8 mouse cellular contexts compared by ENCODE assay signal in genomic region chr11:61504713-61505257, GRCm38 (mm10). TPM values are rescaled to one million over a fixed set of nuclear protein-coding genes. Genes with fewer than 3 reads are reported as not detected.
A peak's percentile ranks its signal among the peaks of the same experiment; 100 is the strongest.
DNase-seq lines count a peak whose midpoint lies in the region; ATAC-seq and TF ChIP-seq lines count a peak whose summit lies in the region.

TSS of gene B9d1 (plus strand) at chr11:61505144.

- H3K27me3 ChIP-seq in hindbrain, postnatal 0 days (ENCODE audit: insufficient read depth, low read length): no peaks in the 10 kb centered on the region

- H3K9me3 ChIP-seq in hindbrain, postnatal 0 days (ENCODE audit: low read length): no peaks in the 10 kb centered on the region

- TF ChIP-seq CTCF in gastrocnemius, adult 2 months (IDR thresholded peaks at IDR 0.05): peak; percentile 92
- TF ChIP-seq CTCF in hindbrain, postnatal 0 days (IDR thresholded peaks at IDR 0.05; ENCODE audit: low read depth): peak; percentile 99
- peak; percentile 91 for TF ChIP-seq CTCF in left cerebral cortex, adult 2 months (IDR thresholded peaks at IDR 0.05)

- peak within 1 kb of the TSS; percentile 63 for H3K9ac ChIP-seq in hindbrain, postnatal 0 days (replicated peaks; ENCODE audit: low read length)

- H3K4me3 ChIP-seq in gastrocnemius, adult 2 months: peak within 1 kb of the TSS; percentile 73
- H3K4me3 ChIP-seq in hindbrain, postnatal 0 days (ENCODE audit: low read length): peak within 1 kb of the TSS; percentile 69
- H3K4me3 ChIP-seq in left cerebral cortex, adult 2 months: peak within 1 kb of the TSS; percentile 90

- peak; percentile 98 for DNase-seq in ZHBTc4 (ENCODE audit: low read depth, low spot score)
- peak; percentile 94 for DNase-seq in gastrocnemius, adult 2 months
- peak; percentile 99 for DNase-seq in hindbrain, postnatal 0 days (ENCODE audit: low spot score)
- DNase-seq in left cerebral cortex, adult 2 months (ENCODE audit: extremely low spot score in 1 of 2, low spot score in 2 of 2): peak; percentile 96 to 97
- DNase-seq in right cerebral cortex, adult 2 months (ENCODE audit: low spot score in 2 of 2): peak; percentile 99
- peak; percentile 95 for DNase-seq in urinary bladder, postnatal 14 days (ENCODE audit: low spot score)

- intact Hi-C loops in gastrocnemius, adult 2 months (cut with DNase I): loop anchor here (5.0 kb wide), 1 partner anchor 87 kb away; no protein-coding TSS in a partner anchor
- intact Hi-C loops in left cerebral cortex, adult 2 months (cut with DNase I): loop anchor here (1.0 to 10.0 kb wide), 7 partner anchors 73 to 400 kb away; partner anchors contain the start of gene Epn2

- under 1% methylated on average over 39 of the region's 39 CpGs for WGBS in hindbrain, postnatal 0 days

- H3K27ac ChIP-seq in gastrocnemius, adult 2 months: peak within 1 kb of the TSS; percentile 98
- peak within 1 kb of the TSS; percentile 80 for H3K27ac ChIP-seq in hindbrain, postnatal 0 days
- peak within 1 kb of the TSS; percentile 97 for H3K27ac ChIP-seq in left cerebral cortex, adult 2 months

- peaks cover 12% of the 10 kb centered on the region; the same call in 1 of the 2 replicates for H3K4me1 ChIP-seq in hindbrain, postnatal 0 days (ENCODE audit: insufficient read depth, low read length)

- ATAC-seq in common myeloid progenitor, adult 5-6 weeks (replicated peaks; ENCODE audit: low read depth, poor library complexity, severe bottlenecking): peak; percentile 88
- ATAC-seq in hindbrain, postnatal 0 days: peak; percentile 94
- peak; percentile 95 for ATAC-seq in megakaryocyte, adult 5-6 weeks (ENCODE audit: poor library complexity, severe bottlenecking)

- H3K4me2 ChIP-seq in hindbrain, postnatal 0 days (ENCODE audit: low read depth, low read length): peak within 1 kb of the TSS; percentile 72

- H3K36me3 ChIP-seq in hindbrain, postnatal 0 days (ENCODE audit: insufficient read depth, low read length): no peaks in the 10 kb centered on the region

RNA-seq across cellular contexts. Expression of gene B9d1, which starts in this region (rescaled TPM):
- total RNA-seq in common myeloid progenitor, adult 5-6 weeks (2017): 1.3 and 3.1 TPM in 2 replicates
- total RNA-seq in gastrocnemius, adult 2 months (2021): 1 to 10 TPM; 3.4 to 7.0 TPM
- total RNA-seq in hindbrain, postnatal 0 days (2014; rRNA removed): 22.8 and 33.9 TPM in 2 replicates
- polyA plus RNA-seq in hindbrain, postnatal 0 days (2015; fragmentation: Nextera tagmentation; extraction: Ambion mirVana): 26.2 and 29.7 TPM in 2 replicates
- total RNA-seq in left cerebral cortex, adult 2 months (2021): 10 to 100 TPM; 39.1 to 43.8 TPM
- not detected in 2 replicates for total RNA-seq in megakaryocyte, adult 5-6 weeks (2015)
- 0.26 TPM in 1 of 2 replicates, not detected in the other for total RNA-seq in megakaryocyte, adult 5-6 weeks (2017)

Comparison
In these comparisons a context has a peak if more than half of its experiments do, and no peak if none do; other contexts are left out.
1. Peak in every context shown above with its lines: DNase-seq, ATAC-seq, H3K4me3 ChIP-seq and H3K27ac ChIP-seq.
2. Peak in ATAC-seq in megakaryocyte, adult 5-6 weeks; RNA of the gene not detected or under 1 TPM.